Mouse (Mus musculus): Measurements from ENCODE around the gene Git2. TPM values are rescaled to one million over a fixed set of nuclear protein-coding genes. Genes with fewer than 3 reads are reported as not detected.
A peak's percentile ranks its signal among the peaks of the same experiment; 100 is the strongest.

The Git2 gene
- polyA plus RNA-seq, 1 experiment from 2014 or later: 51.6 TPM

DNA sequence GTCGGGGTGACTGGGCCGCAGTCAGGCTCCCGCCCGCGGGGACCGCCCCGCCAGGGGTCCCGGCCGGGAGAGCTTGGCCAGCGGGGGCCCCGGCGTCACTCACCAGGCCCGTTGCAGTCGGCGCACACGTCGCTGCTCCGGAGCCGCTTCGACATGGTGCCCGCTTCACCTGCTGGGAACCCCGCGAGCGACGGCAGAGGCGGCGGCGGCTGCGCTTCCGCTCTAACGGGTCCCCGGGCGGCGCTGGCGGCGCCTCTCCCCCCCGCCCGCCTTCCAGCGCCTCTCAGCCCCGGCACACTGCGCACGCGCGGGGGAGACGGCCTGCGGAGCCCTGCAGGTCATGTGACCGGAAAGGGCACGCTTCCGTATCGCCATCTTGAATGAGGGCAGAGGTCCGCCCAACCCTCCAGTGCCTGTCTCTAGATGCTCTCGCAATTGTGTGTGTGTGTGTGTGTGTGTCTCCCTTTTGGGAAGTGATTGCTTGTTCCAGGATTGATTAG lies 2.1 kb downstream of the Git2 start:
- Histone ChIP-seq H3K4me3 (peak overlapping the region; percentile 99), H3K4me1 (peaks cover 44% of the 10 kb centered on the region), H3K27me3 (replicated peaks) (no peaks in the 10 kb centered on the region), H3K27ac (peak overlapping the region; percentile 96), H3K9ac (peak overlapping the region; percentile 95), H3K9me3 (no peaks in the 10 kb centered on the region), H3K36me3 (replicated peaks) (no peaks in the 10 kb centered on the region), H3K4me2 (peak overlapping the region; percentile 80)
- WGBS: under 1% methylated on average over 49 of the region's 52 CpGs
- ATAC-seq (replicated peaks): peak; percentile 77

DNA sequence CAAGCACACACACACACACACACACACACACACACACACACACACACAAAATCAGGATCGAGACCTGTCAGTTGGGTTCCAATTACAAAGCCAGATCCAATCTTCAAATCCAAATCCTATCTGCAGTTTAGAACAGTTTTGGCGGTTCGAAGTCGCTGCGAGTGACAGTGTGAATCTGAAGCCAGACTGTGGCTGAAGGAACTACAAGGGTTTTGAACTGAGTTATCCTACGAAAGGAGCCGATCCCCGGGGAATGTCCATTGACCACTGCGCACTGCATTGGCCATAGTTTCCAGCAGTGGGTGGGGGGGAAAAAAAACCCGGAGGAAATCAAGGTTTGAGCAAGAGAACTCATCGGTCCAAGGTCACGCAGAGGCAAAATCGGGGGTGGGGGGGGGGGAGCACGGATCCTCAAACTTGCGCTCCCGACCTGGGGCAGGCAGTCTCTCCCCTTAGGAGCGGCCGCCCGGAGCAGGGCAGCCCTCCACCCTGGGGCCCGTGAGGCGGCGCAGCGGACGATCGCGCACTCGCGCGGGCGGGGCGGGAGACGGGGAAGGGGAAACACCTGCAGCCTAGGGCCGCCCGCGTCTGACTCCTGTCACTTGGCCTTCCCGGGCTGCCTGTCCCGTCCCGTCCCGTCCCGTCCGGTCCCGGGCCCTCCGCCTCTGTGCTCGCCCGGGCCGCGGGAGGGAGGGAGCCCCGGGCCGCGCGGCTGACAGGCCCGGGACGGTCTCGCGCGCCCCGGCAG lies 2.7 kb downstream of the Git2 start:
- Histone ChIP-seq H3K4me1 (peaks cover 38% of the 10 kb centered on the region), H3K9ac (peak overlapping the region; percentile 95), H3K27me3 (replicated peaks) (no peaks in the 10 kb centered on the region), H3K9me3 (no peaks in the 10 kb centered on the region), H3K4me3 (peak overlapping the region; percentile 99), H3K4me2 (peak overlapping the region; percentile 80), H3K27ac (peak overlapping the region; percentile 96), H3K36me3 (replicated peaks) (no peaks in the 10 kb centered on the region)
- under 1% methylated on average over 34 of the region's 57 CpGs for WGBS
- ATAC-seq (replicated peaks): peak; percentile 45

GRCm38 (mm10) chr5:114771796-114772195 lies 3.5 kb downstream of the Git2 start:
- 74% methylated on average over 8 of the region's 8 CpGs for WGBS
- peak overlapping the region; percentile 80 for H3K4me2 ChIP-seq
- H3K4me3 ChIP-seq: peak overlapping the region; percentile 99
- no peak for ATAC-seq (replicated peaks)
- H3K4me1 ChIP-seq: peaks cover 32% of the 10 kb centered on the region
- 0 out of 2 replicates have a peak overlapping the region, but pooled peaks have one; percentile 95 for H3K9ac ChIP-seq
- no peaks in the 10 kb centered on the region for H3K9me3 ChIP-seq
- H3K36me3 ChIP-seq (replicated peaks): no peaks in the 10 kb centered on the region
- H3K27me3 ChIP-seq (replicated peaks): no peaks in the 10 kb centered on the region
- H3K27ac ChIP-seq: no peak overlapping the region

GRCm38 (mm10) chr5:114769786-114770185 lies 5.5 kb downstream of the Git2 start:
- no peak overlapping the region for H3K9ac ChIP-seq

DNA sequence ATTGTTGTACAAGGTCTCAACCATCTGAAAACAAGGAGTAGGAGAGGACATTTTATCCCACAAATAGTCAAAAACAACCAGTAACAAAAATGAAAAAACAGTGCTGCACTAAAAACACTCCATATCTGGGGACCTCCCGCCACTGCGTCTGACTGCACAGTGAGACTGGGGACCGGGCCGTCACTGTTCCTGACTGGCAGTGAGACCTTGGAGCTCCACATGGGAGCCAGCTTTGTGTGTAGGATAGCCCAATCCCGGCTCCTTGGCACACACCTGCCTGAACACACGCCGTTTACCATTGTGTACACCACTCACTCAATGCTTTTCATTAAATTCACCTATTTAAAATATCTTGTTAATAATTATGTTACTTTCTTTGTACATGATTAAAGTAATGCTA lies 8.1 kb downstream of the Git2 start:
- 86% methylated on average over 7 of the region's 7 CpGs for WGBS
- H3K4me1 ChIP-seq: peaks cover 17% of the 10 kb centered on the region
- ATAC-seq (replicated peaks): no peak

More at GRCm38 (mm10) chr5:114769786-114770185, 5.5 kb downstream of the Git2 start:
- Histone ChIP-seq H3K4me3 (no peak overlapping the region), H3K27me3 (replicated peaks) (no peaks in the 10 kb centered on the region), H3K27ac (no peak overlapping the region), H3K9me3 (no peaks in the 10 kb centered on the region), H3K4me2 (no peak overlapping the region), H3K36me3 (replicated peaks) (peaks cover 11% of the 10 kb centered on the region), H3K4me1 (peaks cover 21% of the 10 kb centered on the region)
- no peak for ATAC-seq (replicated peaks)
- 91% methylated on average over 8 of the region's 8 CpGs for WGBS

GRCm38 (mm10) chr5:114766686-114767085 lies 8.6 kb downstream of the Git2 start:
- no peak for ATAC-seq (replicated peaks)
- Histone ChIP-seq H3K4me1 (peaks cover 12% of the 10 kb centered on the region), H3K4me2 (no peak overlapping the region), H3K27me3 (replicated peaks) (no peaks in the 10 kb centered on the region), H3K9ac (no peak overlapping the region), H3K27ac (no peak overlapping the region), H3K36me3 (replicated peaks) (peaks cover 30% of the 10 kb centered on the region), H3K4me3 (no peak overlapping the region), H3K9me3 (no peaks in the 10 kb centered on the region)
- 91% methylated on average over 8 of the region's 8 CpGs for WGBS

More for the DNA sequence above, 8.1 kb downstream of the Git2 start:
- Histone ChIP-seq H3K36me3 (replicated peaks) (peaks cover 26% of the 10 kb centered on the region), H3K9me3 (no peaks in the 10 kb centered on the region), H3K9ac (no peak overlapping the region), H3K27me3 (replicated peaks) (no peaks in the 10 kb centered on the region), H3K4me3 (no peak overlapping the region), H3K4me2 (no peak overlapping the region), H3K27ac (no peak overlapping the region)

GRCm38 (mm10) chr5:114764812-114765735 lies 10.2 kb downstream of the Git2 start:
- Histone ChIP-seq H3K27ac (no peak overlapping the region), H3K9ac (no peak overlapping the region), H3K4me1 (peaks cover 3% of the 10 kb centered on the region; the same call in 1 of the 2 replicates), H3K4me2 (no peak overlapping the region), H3K4me3 (no peak overlapping the region), H3K27me3 (replicated peaks) (no peaks in the 10 kb centered on the region), H3K36me3 (replicated peaks) (peaks cover 38% of the 10 kb centered on the region), H3K9me3 (no peaks in the 10 kb centered on the region)
- no peak for ATAC-seq (replicated peaks)
- 90% methylated on average over 18 of the region's 18 CpGs for WGBS

GRCm38 (mm10) chr5:114761980-114762379 lies 13.3 kb downstream of the Git2 start:
- WGBS: 88% methylated on average over 8 of the region's 8 CpGs
- Histone ChIP-seq H3K4me1 (no peaks in the 10 kb centered on the region), H3K27me3 (replicated peaks) (no peaks in the 10 kb centered on the region), H3K27ac (no peak overlapping the region), H3K9me3 (no peaks in the 10 kb centered on the region), H3K4me2 (no peak overlapping the region), H3K4me3 (no peak overlapping the region), H3K36me3 (replicated peaks) (peaks cover 49% of the 10 kb centered on the region), H3K9ac (no peak overlapping the region)
- ATAC-seq (replicated peaks): no peak

- peaks cover 47% of the 10 kb centered on the region for H3K36me3 ChIP-seq (replicated peaks)
- no peaks in the 10 kb centered on the region for H3K4me1 ChIP-seq
- ATAC-seq (replicated peaks): no peak
- no peak overlapping the region for H3K9ac ChIP-seq
- no peaks in the 10 kb centered on the region for H3K27me3 ChIP-seq (replicated peaks)
- no peak overlapping the region for H3K4me2 ChIP-seq
- H3K9me3 ChIP-seq: no peaks in the 10 kb centered on the region
- H3K27ac ChIP-seq: no peak overlapping the region
- 94% methylated on average over 5 of the region's 5 CpGs for WGBS
- H3K4me3 ChIP-seq: no peak overlapping the region
These were observed 15.7 kb downstream of the Git2 start for GRCm38 (mm10) chr5:114759536-114760090.

- Histone ChIP-seq H3K27me3 (replicated peaks) (no peaks in the 10 kb centered on the region), H3K4me2 (no peak overlapping the region), H3K4me3 (no peak overlapping the region), H3K27ac (no peak overlapping the region), H3K9me3 (no peaks in the 10 kb centered on the region), H3K9ac (no peak overlapping the region), H3K4me1 (no peaks in the 10 kb centered on the region), H3K36me3 (replicated peaks) (peaks cover 31% of the 10 kb centered on the region)
- no peak for ATAC-seq (replicated peaks)
- 77% methylated on average over 12 of the region's 12 CpGs for WGBS
These were observed 21.9 kb downstream of the Git2 start for GRCm38 (mm10) chr5:114753384-114753783.

GRCm38 (mm10) chr5:114752397-114752796 lies 22.9 kb downstream of the Git2 start:
- Histone ChIP-seq H3K4me2 (no peak overlapping the region), H3K4me3 (no peak overlapping the region), H3K27ac (no peak overlapping the region), H3K4me1 (no peaks in the 10 kb centered on the region), H3K36me3 (replicated peaks) (peaks cover 29% of the 10 kb centered on the region), H3K9ac (no peak overlapping the region), H3K9me3 (no peaks in the 10 kb centered on the region), H3K27me3 (replicated peaks) (no peaks in the 10 kb centered on the region)
- ATAC-seq (replicated peaks): no peak
- WGBS: 85% methylated on average over 10 of the region's 10 CpGs

- Histone ChIP-seq H3K27ac (no peak overlapping the region), H3K4me2 (no peak overlapping the region), H3K36me3 (replicated peaks) (peaks cover 33% of the 10 kb centered on the region), H3K4me3 (no peak overlapping the region), H3K9me3 (no peaks in the 10 kb centered on the region), H3K27me3 (replicated peaks) (no peaks in the 10 kb centered on the region), H3K4me1 (no peaks in the 10 kb centered on the region), H3K9ac (no peak overlapping the region)
- no peak for ATAC-seq (replicated peaks)
- 78% methylated on average over 10 of the region's 10 CpGs for WGBS
These were observed 25.0 kb downstream of the Git2 start for GRCm38 (mm10) chr5:114750325-114750724.
